Mouse (Mus musculus) layer of hippocampus, adult 2 months (tissue): ENCODE measurements around the gene Spice1. TPM values are rescaled to one million over a fixed set of nuclear protein-coding genes. Genes with fewer than 3 reads are reported as not detected.

Experiments used
- DNase-seq, 2 experiments: peaks; one replicate each; pipeline ENCODE4 v3.0.0; 2022; ENCODE audit warnings: low spot score in 2 of 2
- H3K27ac ChIP-seq: fragments of 200-600 bp; 2 replicates; pipeline ENCODE4 v1.8.1; 2022
- H3K4me3 ChIP-seq: fragments of 200-600 bp; 2 replicates; pipeline ENCODE4 v1.8.1; 2022; ENCODE audit warnings: mild to moderate bottlenecking
- CTCF ChIP-seq: fragments of 200-600 bp; conservative IDR thresholded peaks from 2 replicates; pipeline ENCODE4 v1.8.1; 2022; ENCODE audit warnings: antibody characterized with exemption, mild to moderate bottlenecking, moderate library complexity
- long read RNA-seq, 2 experiments: library from polyadenylated mRNA; stranded (forward); transcript quantifications; one replicate each; pipeline ENCODE4 v2.0.0; 2021; ENCODE audit warnings: borderline mapping rate in 2 of 2
- total RNA-seq, 2 experiments: library from RNA; stranded (reverse); gene quantifications; 2 replicates each; pipeline ENCODE4 v1.2.3; 2021

The Spice1 gene
- total RNA-seq = 10 to 100 TPM; 20.6 to 23.3 TPM
- long read RNA-seq, experiment 1, full-length matches to known transcripts = 4 of 11 reads
- long read RNA-seq, experiment 1, partial matches to known transcripts = 5 of 11 reads
- long read RNA-seq, experiment 1, other reads (novel, unspliced or antisense) = 2 of 11 reads
- long read RNA-seq, experiment 2, full-length matches to known transcripts = 9 of 24 reads
- long read RNA-seq, experiment 2, partial matches to known transcripts = 10 of 24 reads
- long read RNA-seq, experiment 2, other reads (novel, unspliced or antisense) = 5 of 24 reads

DNA sequence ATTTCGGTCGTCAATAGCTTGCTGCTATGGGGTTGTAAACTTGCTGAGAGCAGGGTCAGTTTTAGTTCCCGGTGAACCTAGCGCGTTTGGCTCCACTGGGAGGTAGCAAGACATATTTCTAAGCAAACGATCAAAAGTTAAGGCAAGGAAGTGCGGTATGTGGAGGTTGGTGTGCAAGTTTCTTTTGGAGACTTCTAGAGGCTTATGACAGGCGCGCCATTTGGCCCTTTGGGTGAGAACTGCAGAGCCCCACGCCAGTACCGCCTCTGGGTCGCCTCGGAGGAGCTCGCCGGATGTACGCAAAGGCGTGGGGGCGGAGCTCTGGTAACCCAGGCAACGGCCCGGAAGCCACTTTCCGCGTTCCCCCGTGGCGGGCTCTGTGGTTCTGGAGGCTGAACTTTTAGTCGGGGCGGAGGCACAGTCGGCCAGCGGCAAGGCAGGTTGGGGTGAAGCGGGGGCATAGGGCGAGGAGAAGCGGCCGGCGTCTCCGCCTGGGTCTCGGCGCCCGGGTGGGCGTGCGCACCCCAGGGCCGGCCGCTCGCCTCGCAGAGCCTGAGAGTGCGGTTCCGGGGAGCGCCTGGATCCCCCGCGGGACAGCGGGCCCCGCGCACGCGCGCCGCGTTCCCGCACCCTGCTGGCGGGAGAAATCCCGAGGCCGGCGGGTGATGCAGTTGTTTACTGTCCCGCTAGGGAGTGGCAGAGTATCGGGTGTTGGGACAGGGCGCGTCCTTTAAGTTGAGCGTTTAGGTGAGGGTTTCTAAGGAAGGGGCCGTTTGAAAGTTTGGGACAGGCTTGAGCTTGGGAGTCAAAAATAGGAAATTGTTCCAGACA is at the start of gene Spice1:
Gene Spice1, plus strand, starts transcription at position 51 of the 831 bp plus-strand sequence.
- H3K27ac ChIP-seq = peak within 1 kb of the TSS; percentile 81
- peak; percentile 71 for TF ChIP-seq CTCF
- peak; percentile 92 to 95 for DNase-seq
- H3K4me3 ChIP-seq = peak within 1 kb of the TSS; percentile 77

DNA sequence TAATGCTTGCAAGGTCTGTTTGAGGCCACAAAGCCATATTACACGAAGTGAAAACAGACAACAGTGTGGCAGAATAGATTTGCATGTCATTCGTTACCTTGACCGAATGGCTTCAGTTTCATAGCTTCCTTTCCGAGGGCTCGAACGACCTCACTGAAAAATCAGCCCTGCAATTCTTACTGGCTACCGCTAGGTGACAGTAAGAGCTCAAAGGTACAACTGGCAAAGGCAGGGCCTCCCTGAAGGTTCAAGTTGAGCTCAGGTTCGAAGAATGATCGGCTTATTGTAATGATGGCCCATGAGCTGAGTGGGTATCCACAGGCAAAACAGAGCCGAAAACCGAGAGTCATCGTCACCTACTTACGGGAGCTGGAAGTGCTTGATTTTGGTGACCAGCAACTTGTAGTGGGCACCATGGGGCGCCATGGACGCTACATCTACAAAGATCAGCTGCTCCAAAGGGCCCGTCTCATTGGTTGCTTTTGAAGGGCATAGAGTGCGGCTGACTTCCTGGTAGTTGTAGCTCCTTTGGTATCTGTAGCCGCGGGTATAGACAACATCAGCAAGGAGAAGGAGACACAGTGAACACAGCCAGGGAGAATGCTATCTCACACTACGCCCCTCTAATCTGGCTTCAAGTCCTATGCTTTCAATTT is 47.4 kb upstream of the Spice1 start:
- no peak for DNase-seq
- no peak overlapping the region for H3K27ac ChIP-seq
- peak; percentile 76 for TF ChIP-seq CTCF
- no peak overlapping the region for H3K4me3 ChIP-seq

DNA sequence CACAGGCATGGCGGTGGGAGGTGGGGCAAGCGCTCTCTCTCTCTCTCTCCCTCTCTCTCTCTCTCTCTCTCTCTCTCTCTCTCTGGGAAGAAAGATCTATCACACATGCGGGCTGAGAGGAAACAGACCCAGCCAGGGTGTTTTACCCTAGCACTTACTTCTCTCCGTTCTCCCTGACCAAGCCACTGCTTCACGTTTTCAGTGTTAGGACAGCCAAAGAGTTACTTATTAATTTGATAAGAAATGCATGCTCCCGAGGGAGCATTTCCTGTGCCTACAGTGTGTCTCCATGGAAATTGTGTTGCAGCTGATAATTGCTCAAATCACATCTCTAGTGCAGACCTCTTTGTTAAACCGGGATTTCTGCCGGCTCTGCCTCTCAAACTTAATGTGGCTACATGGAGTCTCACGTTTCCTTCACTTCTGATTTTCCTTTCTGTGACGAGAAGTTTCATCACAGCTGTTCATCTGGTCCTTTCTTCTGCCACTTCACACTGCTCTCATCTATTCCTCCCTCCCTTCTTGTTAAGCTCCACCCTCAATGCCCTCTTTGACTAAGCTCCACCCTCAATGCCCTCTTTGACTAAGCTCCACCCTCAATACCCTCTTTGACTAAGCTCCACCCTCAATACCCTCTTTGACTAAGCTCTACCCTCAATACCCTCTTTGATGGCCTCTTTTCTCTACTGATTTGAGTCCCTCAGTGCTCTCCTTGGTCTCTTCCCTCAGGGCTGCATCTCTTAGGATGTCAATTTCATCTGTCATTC is 44.6 kb upstream of the Spice1 start:
- no peak for DNase-seq
- no peak overlapping the region; the same call in 1 of the 2 replicates for H3K4me3 ChIP-seq
- H3K27ac ChIP-seq = no peak overlapping the region; the same call in 1 of the 2 replicates
- no peak for TF ChIP-seq CTCF

DNA sequence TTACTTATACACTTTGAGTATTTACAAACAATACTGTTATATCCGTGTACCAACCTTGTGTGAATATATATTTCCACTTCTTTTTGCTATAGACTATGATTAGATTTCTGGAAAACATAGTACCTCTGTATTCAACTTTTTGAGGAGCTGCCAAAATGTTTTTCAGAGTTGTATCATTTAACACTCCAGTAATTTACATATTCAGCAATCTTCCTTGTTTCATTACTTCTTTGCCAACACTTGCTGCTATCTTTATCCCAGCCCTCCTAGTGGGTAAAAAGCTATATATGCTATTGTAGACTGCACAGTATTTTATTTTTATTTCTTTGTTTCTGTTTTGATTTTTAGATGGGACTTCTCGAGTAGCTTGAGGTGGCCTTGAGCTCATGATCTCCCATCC is 43.1 kb upstream of the Spice1 start:
- Histone ChIP-seq H3K27ac (no peak overlapping the region), H3K4me3 (no peak overlapping the region)
- no peak for TF ChIP-seq CTCF
- no peak for DNase-seq

DNA sequence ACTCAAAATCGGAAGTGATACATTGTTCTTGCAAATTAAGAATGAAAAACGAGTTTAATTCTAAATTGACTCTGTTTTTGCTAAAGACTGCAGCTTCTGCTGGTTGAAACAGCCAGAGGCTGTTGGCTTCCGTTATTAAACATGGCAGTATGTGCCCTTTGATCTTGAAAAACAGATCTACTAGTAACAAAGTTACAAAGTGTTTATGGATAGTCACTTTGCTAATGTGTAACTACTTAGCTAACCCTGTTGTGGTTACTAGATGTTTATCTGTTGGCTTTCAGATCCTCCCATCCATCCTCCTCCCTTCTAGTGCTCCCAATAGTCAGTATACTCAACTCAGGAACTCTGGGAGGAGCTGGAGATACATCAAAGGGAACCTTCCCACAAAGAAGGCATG is 41.3 kb upstream of the Spice1 start:
- no peak for DNase-seq
- TF ChIP-seq CTCF = no peak
- Histone ChIP-seq H3K27ac (no peak overlapping the region), H3K4me3 (no peak overlapping the region)

- no peak for DNase-seq
- Histone ChIP-seq H3K27ac (no peak overlapping the region), H3K4me3 (no peak overlapping the region)
- TF ChIP-seq CTCF = no peak
These were observed 33.5 kb upstream of the Spice1 start for GRCm38 (mm10) chr16:44313422-44313821.

DNA sequence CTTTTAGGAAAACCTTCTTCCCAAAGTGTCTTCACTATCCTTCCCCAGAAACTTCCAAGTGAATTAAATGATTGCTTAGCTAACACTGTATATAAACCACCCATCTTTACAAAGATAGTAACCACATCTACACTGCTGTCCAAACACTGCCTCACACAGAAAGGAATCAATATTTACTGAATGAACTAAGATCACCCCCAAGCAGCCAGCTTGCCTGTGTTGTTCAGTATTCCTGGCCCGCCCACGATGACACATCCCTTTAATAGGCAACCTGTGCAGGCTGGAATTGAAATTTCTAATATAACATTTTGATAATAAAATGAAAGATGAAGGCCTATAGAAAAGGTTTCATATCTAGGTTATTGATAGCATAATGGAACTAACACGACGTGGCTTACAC is 30.6 kb upstream of the Spice1 start:
- peak in 1 of 2 experiments; percentile 12 for DNase-seq
- no peak overlapping the region for H3K4me3 ChIP-seq
- TF ChIP-seq CTCF = no peak
- H3K27ac ChIP-seq = peak overlapping the region; percentile 46; the same call in 1 of the 2 replicates

DNA sequence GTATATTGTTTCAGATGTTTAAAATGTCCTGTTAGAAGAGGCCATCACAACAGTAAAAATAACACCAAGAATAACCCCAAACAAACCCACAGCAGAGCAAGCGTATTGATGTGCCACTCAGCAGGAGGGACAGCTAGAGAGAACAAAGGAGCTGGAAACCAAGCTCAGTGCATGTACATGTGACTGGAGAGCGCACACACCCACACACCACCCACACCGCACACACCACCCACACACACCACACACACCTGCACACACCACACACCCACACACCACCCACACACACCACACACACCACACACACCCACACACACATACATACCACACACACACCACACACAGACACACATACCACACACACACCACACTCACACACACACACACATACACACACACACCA is 26.7 kb upstream of the Spice1 start:
- TF ChIP-seq CTCF = no peak
- DNase-seq = no peak
- Histone ChIP-seq H3K4me3 (no peak overlapping the region), H3K27ac (no peak overlapping the region)

- no peak overlapping the region for H3K27ac ChIP-seq
- H3K4me3 ChIP-seq = no peak overlapping the region
- no peak for TF ChIP-seq CTCF
- no peak for DNase-seq
These were observed 18.3 kb upstream of the Spice1 start for GRCm38 (mm10) chr16:44328644-44329043.

DNA sequence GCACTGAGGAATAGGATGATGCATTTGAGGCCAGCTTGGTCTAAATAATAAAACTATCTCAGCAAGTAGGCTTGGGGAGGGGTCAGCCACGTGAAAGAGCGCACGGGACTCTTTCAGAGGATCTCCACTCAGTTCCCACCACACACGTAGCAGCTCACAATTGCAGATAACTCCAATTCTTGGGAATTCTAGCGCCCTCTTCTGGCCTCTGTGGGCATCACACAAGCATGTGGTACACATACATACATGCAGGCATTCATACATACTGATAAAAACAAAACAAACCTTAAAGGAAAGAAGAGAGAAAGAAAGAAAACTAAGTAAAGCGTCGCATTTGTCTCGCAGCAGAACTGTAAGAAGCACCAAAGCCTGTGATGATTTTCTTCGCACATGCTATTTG is 16.3 kb upstream of the Spice1 start:
- no peak for DNase-seq
- TF ChIP-seq CTCF = peak; percentile 70
- Histone ChIP-seq H3K27ac (no peak overlapping the region), H3K4me3 (peak overlapping the region; percentile 81)

GRCm38 (mm10) chr16:44331154-44331553 is 15.8 kb upstream of the Spice1 start:
- no peak for DNase-seq
- Histone ChIP-seq H3K4me3 (peak overlapping the region; percentile 81), H3K27ac (peak overlapping the region; percentile 98)
- TF ChIP-seq CTCF = no peak

DNA sequence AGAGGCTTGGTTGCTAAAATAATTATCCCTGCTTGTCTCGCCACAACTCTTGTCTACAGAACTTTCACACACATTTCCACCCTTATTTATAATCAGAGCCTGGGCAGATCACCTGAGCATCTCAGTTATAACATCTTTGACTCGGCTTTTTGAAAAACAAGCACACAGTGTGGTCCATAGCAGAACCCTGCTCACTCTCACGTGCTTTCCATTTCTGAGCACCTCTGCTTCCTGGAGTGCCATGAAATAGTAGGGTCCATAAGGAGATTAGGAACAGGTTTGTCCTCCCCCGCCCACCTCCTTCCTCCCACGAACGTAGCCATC is 15.3 kb upstream of the Spice1 start:
- DNase-seq = peak in 1 of 2 experiments; percentile 31
- TF ChIP-seq CTCF = no peak
- Histone ChIP-seq H3K4me3 (peak overlapping the region; percentile 81), H3K27ac (peak overlapping the region; percentile 98)
